Mouse (Mus musculus): ENCODE results near the gene Numb. TPM values are rescaled to one million over a fixed set of nuclear protein-coding genes. Genes with fewer than 3 reads are reported as not detected.

Numb gene
- 14.2 and 16.7 TPM in 2 replicates for polyA plus RNA-seq (2015; fragmentation: Nextera tagmentation; extraction: Ambion mirVana)

DNA sequence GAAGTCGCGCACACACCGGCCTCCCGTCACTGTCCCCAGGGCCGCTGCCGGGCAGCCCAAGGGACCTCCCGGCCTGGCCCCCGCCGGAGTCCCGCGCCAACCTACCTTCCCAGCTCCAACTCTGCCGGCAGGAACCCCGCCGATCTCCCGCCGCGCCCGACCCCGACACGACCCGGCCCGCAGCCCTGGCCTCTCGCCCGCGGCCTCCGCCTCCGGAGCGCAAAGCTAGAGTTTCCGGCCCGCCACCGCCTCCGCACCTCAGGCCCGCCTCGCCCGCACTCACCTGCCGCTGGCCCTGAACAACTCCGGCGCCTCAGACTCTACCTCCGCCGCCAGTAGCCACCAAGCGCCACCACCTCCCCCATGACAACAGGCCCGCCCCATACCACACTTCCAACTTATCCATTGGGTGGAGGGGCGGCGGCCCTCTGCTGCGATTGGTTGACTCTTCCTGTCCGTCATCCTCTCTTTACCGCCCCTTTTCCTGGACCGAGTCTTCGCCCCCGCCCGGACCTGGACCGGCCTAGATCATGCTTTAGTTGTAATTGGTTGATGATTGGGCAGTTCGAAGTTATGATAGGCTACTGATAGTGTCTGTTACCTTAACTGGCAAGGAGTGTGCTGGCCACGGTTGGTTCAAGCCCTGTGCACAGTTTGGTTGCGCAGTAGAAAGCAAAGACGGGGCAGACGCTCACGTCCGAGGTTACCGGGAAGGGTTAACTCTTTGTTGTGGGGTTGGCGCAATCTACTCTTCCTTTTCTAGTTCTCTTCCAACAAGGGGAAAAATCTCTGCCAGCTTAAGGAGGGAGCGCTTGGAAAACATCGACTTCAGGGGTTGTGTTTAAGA lies at the start of gene Numb:
Numb (minus strand) TSS at position 400 of the 847 bp plus-strand sequence.
- Histone ChIP-seq H3K4me2 (ENCODE audit: low read length) (peak within 1 kb of the TSS; percentile 96), H3K27ac (ENCODE audit: low read length) (peak within 1 kb of the TSS; percentile 84), H3K27me3 (ENCODE audit: control insufficient read depth, insufficient read depth, low read depth, low read length) (no peaks in the 10 kb centered on the region), H3K4me1 (ENCODE audit: control insufficient read depth, insufficient read depth, low read length) (peaks cover 12% of the 10 kb centered on the region), H3K36me3 (ENCODE audit: control insufficient read depth, insufficient read depth, low read length) (no peaks in the 10 kb centered on the region), H3K9me3 (replicated peaks; ENCODE audit: control insufficient read depth, low read length, poor library complexity, severe bottlenecking) (no peaks in the 10 kb centered on the region), H3K4me3 (ENCODE audit: low read depth, low read length) (peak within 1 kb of the TSS; percentile 97), H3K9ac (ENCODE audit: low read depth, low read length) (peak within 1 kb of the TSS; percentile 84)
- under 1% methylated on average over 42 of the region's 63 CpGs for WGBS
- ATAC-seq: peak; percentile 100

DNA sequence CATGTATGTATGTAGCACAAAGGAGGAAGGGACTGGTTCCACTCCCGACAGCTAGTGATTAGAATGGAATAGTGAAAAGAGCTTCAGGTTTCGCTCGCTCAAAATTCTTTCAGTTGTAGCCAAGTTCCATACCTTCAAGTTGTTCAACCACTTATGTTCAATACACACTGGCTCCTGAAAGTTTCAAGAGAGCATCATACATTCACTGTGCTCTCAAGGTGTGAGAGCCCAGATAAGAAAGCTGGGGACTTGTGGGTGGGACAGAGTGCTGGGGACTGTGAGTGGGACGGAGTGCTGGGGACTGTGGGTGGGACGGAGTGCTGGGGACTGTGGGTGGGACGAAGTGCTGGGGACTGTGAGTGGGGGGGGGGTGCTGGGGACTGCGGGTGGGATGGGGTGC lies 43.5 kb upstream of the Numb start:
- H3K4me1 ChIP-seq (ENCODE audit: control insufficient read depth, insufficient read depth, low read length): no peaks in the 10 kb centered on the region
- H3K27me3 ChIP-seq (ENCODE audit: control insufficient read depth, insufficient read depth, low read depth, low read length): no peaks in the 10 kb centered on the region
- no peaks in the 10 kb centered on the region for H3K9me3 ChIP-seq (replicated peaks; ENCODE audit: control insufficient read depth, low read length, poor library complexity, severe bottlenecking)
- H3K9ac ChIP-seq (ENCODE audit: low read depth, low read length): no peak overlapping the region
- H3K36me3 ChIP-seq (ENCODE audit: control insufficient read depth, insufficient read depth, low read length): no peaks in the 10 kb centered on the region
- ATAC-seq: no peak
- no peak overlapping the region for H3K4me3 ChIP-seq (ENCODE audit: low read depth, low read length)
- 91% methylated on average over 6 of the region's 7 CpGs for WGBS
- no peak overlapping the region for H3K27ac ChIP-seq (ENCODE audit: low read length)
- no peak overlapping the region for H3K4me2 ChIP-seq (ENCODE audit: low read length)

DNA sequence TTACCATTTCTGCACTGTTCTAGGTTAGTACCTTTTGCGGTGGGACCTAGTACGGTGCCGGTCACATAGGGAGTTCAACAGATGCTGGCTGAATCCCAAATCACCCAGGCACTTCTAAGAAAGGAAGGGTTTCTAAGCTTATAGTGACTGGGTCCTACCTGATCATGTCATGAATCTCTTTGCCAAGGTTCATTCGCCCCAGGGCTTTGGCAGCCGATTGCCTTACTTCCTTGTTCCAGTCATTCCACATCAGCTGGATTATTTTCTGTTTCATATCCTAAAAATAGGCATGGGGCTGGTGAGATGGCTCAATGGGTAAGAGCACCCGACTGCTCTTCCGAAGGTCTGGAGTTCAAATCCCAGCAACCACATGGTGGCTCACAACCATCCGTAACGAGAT lies 36.5 kb upstream of the Numb start:
- no peak for ATAC-seq
- Histone ChIP-seq H3K9me3 (replicated peaks; ENCODE audit: control insufficient read depth, low read length, poor library complexity, severe bottlenecking) (no peaks in the 10 kb centered on the region), H3K4me1 (ENCODE audit: control insufficient read depth, insufficient read depth, low read length) (peaks cover 5% of the 10 kb centered on the region; the same call in 1 of the 2 replicates), H3K9ac (ENCODE audit: low read depth, low read length) (no peak overlapping the region), H3K36me3 (ENCODE audit: control insufficient read depth, insufficient read depth, low read length) (peaks cover 3% of the 10 kb centered on the region; the same call in 1 of the 2 replicates), H3K4me2 (ENCODE audit: low read length) (no peak overlapping the region), H3K4me3 (ENCODE audit: low read depth, low read length) (no peak overlapping the region), H3K27me3 (ENCODE audit: control insufficient read depth, insufficient read depth, low read depth, low read length) (no peaks in the 10 kb centered on the region), H3K27ac (ENCODE audit: low read length) (no peak overlapping the region)
- 93% methylated on average over 9 of the region's 9 CpGs for WGBS

DNA sequence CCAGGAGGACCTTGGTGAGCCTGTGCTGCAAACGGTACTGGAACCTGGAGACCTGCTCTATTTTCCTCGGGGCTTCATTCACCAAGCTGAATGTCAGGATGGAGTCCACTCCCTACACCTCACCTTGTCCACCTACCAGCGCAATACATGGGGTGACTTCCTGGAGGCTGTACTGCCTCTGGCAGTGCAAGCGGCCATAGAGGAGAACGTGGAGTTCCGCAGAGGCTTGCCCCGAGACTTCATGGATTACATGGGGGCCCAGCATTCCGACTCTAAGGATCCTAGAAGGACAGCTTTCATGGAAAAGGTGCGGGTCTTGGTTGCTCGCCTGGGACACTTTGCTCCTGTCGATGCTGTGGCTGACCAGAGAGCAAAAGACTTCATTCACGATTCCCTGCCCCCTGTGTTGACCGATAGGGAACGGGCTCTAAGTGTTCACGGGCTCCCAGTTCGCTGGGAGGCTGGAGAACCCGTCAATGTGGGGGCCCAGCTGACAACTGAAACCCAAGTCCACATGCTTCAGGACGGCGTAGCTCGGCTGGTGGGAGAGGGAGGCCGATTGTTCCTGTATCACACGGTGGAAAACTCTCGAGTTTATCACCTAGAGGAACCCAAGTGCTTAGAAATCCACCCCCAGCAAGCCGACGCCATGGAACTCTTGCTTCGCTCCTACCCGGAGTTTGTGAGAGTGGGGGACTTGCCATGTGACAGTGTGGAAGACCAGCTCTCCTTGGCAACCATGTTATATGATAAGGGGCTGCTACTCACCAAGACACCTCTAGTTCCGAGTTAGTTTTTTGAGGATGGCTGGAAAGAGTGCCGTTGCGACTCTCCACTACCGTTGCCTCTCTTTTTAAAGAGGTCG lies 30.2 kb upstream of the Numb start:
- H3K9me3 ChIP-seq (replicated peaks; ENCODE audit: control insufficient read depth, low read length, poor library complexity, severe bottlenecking): no peaks in the 10 kb centered on the region
- no peak overlapping the region for H3K27ac ChIP-seq (ENCODE audit: low read length)
- peak overlapping the region; percentile 83 for H3K9ac ChIP-seq (ENCODE audit: low read depth, low read length)
- H3K4me2 ChIP-seq (ENCODE audit: low read length): peak overlapping the region; percentile 88
- no peak for ATAC-seq
- H3K36me3 ChIP-seq (ENCODE audit: control insufficient read depth, insufficient read depth, low read length): no peaks in the 10 kb centered on the region; the same call in 1 of the 2 replicates
- 71% methylated on average over 32 of the region's 32 CpGs for WGBS
- peak overlapping the region; percentile 90 for H3K4me3 ChIP-seq (ENCODE audit: low read depth, low read length)
- peaks cover 26% of the 10 kb centered on the region for H3K4me1 ChIP-seq (ENCODE audit: control insufficient read depth, insufficient read depth, low read length)
- H3K27me3 ChIP-seq (ENCODE audit: control insufficient read depth, insufficient read depth, low read depth, low read length): no peaks in the 10 kb centered on the region

DNA sequence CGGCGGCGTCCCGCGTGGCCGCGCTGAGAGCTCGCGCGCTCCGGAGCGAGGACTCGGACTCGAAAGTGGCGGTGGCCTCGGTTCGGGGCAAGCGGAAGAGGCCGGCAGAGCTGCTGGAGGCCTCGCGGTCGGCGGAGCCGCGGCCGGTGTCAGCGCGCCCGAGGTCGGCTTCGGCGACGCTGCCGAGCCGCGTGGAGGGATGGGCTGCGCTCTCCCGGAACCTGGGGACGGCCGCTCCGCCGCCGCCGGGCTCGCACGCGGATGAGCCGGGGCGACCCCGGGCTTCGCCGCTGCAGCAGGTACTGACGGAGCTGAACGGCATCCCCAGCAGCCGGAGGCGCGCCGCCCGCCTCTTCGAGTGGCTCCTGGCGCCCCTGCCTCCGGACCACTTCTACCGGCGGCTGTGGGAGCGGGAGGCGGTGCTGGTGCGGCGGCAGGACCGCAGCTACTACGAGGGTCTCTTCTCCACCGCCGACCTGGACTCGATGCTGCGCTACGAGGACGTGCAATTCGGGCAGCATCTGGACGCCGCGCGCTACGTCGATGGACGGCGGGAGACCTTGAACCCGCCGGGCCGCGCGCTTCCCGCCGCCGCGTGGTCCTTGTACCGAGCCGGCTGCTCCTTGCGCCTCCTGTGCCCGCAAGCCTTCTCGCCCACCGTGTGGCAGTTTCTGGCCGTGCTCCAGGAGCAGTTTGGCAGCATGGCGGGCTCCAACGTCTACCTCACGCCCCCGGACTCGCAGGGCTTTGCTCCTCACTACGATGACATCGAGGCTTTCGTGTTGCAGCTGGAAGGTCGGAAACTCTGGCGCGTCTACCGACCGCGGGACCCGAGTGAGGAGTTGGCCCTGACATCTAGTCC lies 29.3 kb upstream of the Numb start:
- Histone ChIP-seq H3K36me3 (ENCODE audit: control insufficient read depth, insufficient read depth, low read length) (no peaks in the 10 kb centered on the region), H3K4me2 (ENCODE audit: low read length) (peak overlapping the region; percentile 88), H3K4me3 (ENCODE audit: low read depth, low read length) (peak overlapping the region; percentile 90), H3K4me1 (ENCODE audit: control insufficient read depth, insufficient read depth, low read length) (peaks cover 26% of the 10 kb centered on the region), H3K9me3 (replicated peaks; ENCODE audit: control insufficient read depth, low read length, poor library complexity, severe bottlenecking) (no peaks in the 10 kb centered on the region), H3K27me3 (ENCODE audit: control insufficient read depth, insufficient read depth, low read depth, low read length) (no peaks in the 10 kb centered on the region), H3K9ac (ENCODE audit: low read depth, low read length) (peak overlapping the region; percentile 83), H3K27ac (ENCODE audit: low read length) (peak overlapping the region; percentile 86)
- under 1% methylated on average over 90 of the region's 116 CpGs for WGBS
- peak; percentile 83 for ATAC-seq

DNA sequence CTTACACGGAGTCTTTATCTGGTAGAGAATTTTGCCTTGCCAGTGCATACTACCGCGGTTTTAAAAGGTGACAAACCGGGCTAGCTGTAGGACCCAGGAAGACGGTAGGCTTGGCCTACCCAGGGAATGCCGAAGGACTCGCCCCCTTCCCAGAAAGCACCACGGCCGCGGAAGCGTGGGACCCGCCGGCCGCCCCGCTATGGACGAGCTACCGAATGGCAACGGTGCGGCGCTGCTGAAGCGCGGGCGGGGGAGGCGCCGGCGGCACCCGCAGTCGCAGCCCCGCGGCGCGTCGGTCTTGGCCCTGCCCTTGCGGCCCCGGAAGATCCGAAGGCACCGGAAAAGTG lies 28.7 kb upstream of the Numb start, which contains the start of gene Riox1:
Riox1 (plus strand) TSS at position 116 of the 347 bp plus-strand sequence.
- H3K4me3 ChIP-seq (ENCODE audit: low read depth, low read length): peak within 1 kb of the TSS; percentile 90
- WGBS: under 1% methylated on average over 37 of the region's 37 CpGs
- H3K27me3 ChIP-seq (ENCODE audit: control insufficient read depth, insufficient read depth, low read depth, low read length): no peaks in the 10 kb centered on the region
- H3K27ac ChIP-seq (ENCODE audit: low read length): peak within 1 kb of the TSS; percentile 86
- no peaks in the 10 kb centered on the region for H3K9me3 ChIP-seq (replicated peaks; ENCODE audit: control insufficient read depth, low read length, poor library complexity, severe bottlenecking)
- H3K9ac ChIP-seq (ENCODE audit: low read depth, low read length): peak within 1 kb of the TSS; percentile 83
- H3K4me2 ChIP-seq (ENCODE audit: low read length): peak within 1 kb of the TSS; percentile 88
- H3K4me1 ChIP-seq (ENCODE audit: control insufficient read depth, insufficient read depth, low read length): peaks cover 26% of the 10 kb centered on the region
- no peaks in the 10 kb centered on the region for H3K36me3 ChIP-seq (ENCODE audit: control insufficient read depth, insufficient read depth, low read length)
- peak; percentile 97 for ATAC-seq

DNA sequence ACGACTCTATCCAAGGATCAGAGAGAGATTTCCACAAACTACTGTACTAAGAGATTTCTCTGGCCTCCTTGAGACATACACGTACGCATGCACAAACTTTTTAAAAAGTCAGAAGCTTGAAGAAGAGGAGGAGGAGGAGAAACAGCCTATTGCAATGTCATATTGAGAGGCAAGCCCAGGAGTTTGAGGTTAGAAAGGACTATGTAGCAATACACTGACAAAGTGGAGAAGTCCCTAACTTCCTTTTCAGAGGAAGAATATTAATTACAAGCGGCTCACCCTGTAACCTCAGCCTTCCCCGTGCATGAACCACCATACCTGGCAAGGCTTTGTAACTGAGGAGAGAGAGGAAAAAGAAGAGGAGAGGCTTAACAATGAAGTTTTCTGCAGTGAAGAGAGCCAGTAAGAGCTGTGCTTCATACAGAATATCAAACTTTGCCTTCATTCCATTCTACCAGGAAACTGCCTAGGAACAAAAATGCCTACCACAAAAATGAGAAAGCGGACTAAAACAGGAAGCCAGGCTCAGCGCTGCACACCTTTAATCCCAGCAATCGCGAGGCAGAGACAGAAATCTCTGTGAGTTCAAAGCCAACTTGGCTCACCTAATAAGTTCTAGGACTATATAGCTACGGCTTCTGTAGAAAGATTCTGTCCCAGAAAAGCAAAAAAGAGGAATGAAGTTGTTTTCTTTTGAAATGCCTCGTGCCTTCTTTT lies 28.2 kb upstream of the Numb start:
- Histone ChIP-seq H3K27ac (ENCODE audit: low read length) (no peak overlapping the region), H3K4me2 (ENCODE audit: low read length) (peak overlapping the region; percentile 88), H3K4me1 (ENCODE audit: control insufficient read depth, insufficient read depth, low read length) (peaks cover 26% of the 10 kb centered on the region), H3K27me3 (ENCODE audit: control insufficient read depth, insufficient read depth, low read depth, low read length) (no peaks in the 10 kb centered on the region), H3K9ac (ENCODE audit: low read depth, low read length) (peak overlapping the region; percentile 53; the same call in 1 of the 2 replicates), H3K4me3 (ENCODE audit: low read depth, low read length) (peak overlapping the region; percentile 90), H3K9me3 (replicated peaks; ENCODE audit: control insufficient read depth, low read length, poor library complexity, severe bottlenecking) (no peaks in the 10 kb centered on the region), H3K36me3 (ENCODE audit: control insufficient read depth, insufficient read depth, low read length) (no peaks in the 10 kb centered on the region)
- no peak for ATAC-seq
- 33% methylated on average over 11 of the region's 11 CpGs for whole genome bisulfite sequencing

DNA sequence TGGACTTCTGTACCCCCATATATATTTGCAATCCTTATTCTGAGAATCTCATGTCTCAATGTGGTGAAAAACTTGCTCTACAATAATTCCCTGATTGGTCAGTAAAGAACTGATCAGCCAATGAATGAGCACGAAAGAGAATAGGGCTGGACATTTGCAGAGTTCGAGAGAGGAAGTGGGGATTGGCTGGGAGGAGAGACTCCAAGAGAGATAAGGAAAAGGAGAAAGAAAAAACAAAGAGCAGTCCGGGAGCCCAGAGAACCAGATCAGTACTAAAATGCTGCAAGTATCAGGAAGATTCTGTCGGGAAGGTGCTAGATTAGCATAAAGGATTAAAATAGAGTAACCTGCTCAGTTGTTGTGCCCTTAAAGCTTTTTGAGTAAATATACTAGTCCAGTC lies 27.3 kb upstream of the Numb start:
- Histone ChIP-seq H3K9ac (ENCODE audit: low read depth, low read length) (no peak overlapping the region), H3K4me2 (ENCODE audit: low read length) (no peak overlapping the region), H3K27ac (ENCODE audit: low read length) (no peak overlapping the region), H3K9me3 (replicated peaks; ENCODE audit: control insufficient read depth, low read length, poor library complexity, severe bottlenecking) (no peaks in the 10 kb centered on the region), H3K4me3 (ENCODE audit: low read depth, low read length) (no peak overlapping the region), H3K27me3 (ENCODE audit: control insufficient read depth, insufficient read depth, low read depth, low read length) (no peaks in the 10 kb centered on the region), H3K4me1 (ENCODE audit: control insufficient read depth, insufficient read depth, low read length) (peaks cover 26% of the 10 kb centered on the region), H3K36me3 (ENCODE audit: control insufficient read depth, insufficient read depth, low read length) (no peaks in the 10 kb centered on the region)
- no peak for ATAC-seq
- 91% methylated on average over 4 of the region's 4 CpGs for WGBS

Data from midbrain, embryonic 16.5 days (tissue).